Mouse (Mus musculus) embryonic fibroblast, embryonic 13.5 days (primary cell): ENCODE measurements around the gene Copa. TPM values are rescaled to one million over a fixed set of nuclear protein-coding genes. Genes with fewer than 3 reads are reported as not detected.

Experiments used
- H3K27ac ChIP-seq: 2 replicates; pipeline ENCODE4 v1.5.1; 2012; ENCODE audit warnings: low read length, control low read depth, inconsistent platforms; ENCODE audit not compliant: insufficient read depth
- H3K4me1 ChIP-seq: 2 replicates; pipeline ENCODE4 v1.6.1; 2011; ENCODE audit warnings: low read length; ENCODE audit not compliant: control insufficient read depth, insufficient read depth
- H3K4me3 ChIP-seq: 2 replicates; pipeline ENCODE4 v1.5.1; 2011; ENCODE audit warnings: mild to moderate bottlenecking, control low read depth, low read length; ENCODE audit not compliant: insufficient read depth
- CTCF ChIP-seq: IDR thresholded peaks from 2 replicates; pipeline ENCODE4 v1.5.1; 2011; ENCODE audit warnings: mild to moderate bottlenecking, control low read depth, low read length, moderate library complexity, borderline replicate concordance; ENCODE audit not compliant: insufficient read depth
- POLR2A ChIP-seq: IDR thresholded peaks from 2 replicates; pipeline ENCODE4 v1.6.1; 2011; ENCODE audit warnings: low read depth, mild to moderate bottlenecking, control low read depth, low read length, moderate library complexity
- polyA plus RNA-seq: library from polyadenylated mRNA; stranded (reverse); fragments of >200 nt; gene quantifications from 2 replicates; pipeline ENCODE4 v1.2.4, GENCODE M21; 2011; ENCODE audit warnings: low read depth; ENCODE audit not compliant: missing spikeins, insufficient read length

Copa gene
- polyA plus RNA-seq, 1 experiment, result 398 TPM

DNA sequence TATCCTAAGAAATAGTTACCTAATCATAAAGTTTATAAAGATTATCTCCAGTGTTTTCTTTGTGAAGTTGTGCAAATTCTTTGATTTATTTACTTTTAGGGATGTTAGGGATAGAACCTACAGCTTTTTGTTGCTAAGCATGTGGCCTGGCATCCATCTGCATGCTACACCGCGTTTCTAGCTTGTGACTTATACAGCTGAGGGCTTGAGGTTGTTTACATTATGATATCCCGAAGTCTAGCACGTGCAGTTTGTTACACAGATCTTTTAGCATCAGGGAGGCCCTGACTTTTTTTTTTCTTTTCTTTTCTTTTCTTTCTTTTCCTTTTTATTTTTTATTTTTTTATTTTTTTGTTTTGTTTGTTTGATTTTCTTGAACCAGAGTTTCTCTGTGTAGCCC lies 77.6 kb downstream of the Copa start:
- Histone ChIP-seq H3K27ac (no peak overlapping the region), H3K4me3 (no peak overlapping the region), H3K4me1 (no peaks in the 10 kb centered on the region)
- TF ChIP-seq POLR2A, result no peak
- no peak for TF ChIP-seq CTCF

DNA sequence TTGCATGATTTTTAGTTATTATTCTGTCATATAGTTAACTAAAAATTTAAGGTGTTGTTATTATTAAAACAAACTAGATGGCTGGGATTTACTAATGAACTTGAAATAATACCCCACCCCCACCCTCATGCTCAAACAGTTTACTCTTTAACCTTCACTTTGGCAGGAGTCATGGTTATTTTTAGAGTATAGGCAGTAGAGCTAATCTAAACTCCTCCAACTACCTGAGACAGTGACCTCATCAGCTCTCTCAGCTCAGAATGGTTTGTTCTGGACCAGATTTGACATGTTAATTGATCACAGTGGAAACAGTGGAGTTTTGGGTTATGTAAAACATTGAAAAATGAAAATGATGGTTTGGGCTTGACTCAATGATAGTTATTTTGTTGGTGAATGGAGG lies 78.2 kb downstream of the Copa start:
- Histone ChIP-seq H3K27ac (no peak overlapping the region), H3K4me3 (no peak overlapping the region), H3K4me1 (no peaks in the 10 kb centered on the region)
- no peak for TF ChIP-seq CTCF
- no peak for TF ChIP-seq POLR2A

DNA sequence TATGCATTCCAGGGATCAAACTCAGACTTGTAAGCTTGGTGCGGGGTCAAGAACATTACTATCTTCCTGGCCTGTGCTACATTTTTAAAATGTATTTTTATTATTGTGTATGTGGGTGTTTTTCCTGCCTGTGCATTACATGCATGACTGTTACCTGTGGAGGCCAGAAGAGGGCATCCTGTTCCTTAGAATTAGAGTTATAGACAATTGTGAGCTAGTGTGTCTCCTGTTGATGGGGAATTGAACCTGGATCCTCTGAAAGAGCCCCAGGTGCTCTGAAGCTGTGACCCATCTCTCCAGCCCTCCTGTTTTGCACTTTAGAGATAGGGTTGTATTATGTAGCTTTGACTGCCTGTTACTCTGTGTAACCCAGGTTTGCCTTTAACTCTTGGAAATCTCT lies 79.7 kb downstream of the Copa start:
- Histone ChIP-seq H3K4me3 (no peak overlapping the region), H3K27ac (no peak overlapping the region), H3K4me1 (no peaks in the 10 kb centered on the region)
- TF ChIP-seq POLR2A, result no peak
- TF ChIP-seq CTCF, result no peak

DNA sequence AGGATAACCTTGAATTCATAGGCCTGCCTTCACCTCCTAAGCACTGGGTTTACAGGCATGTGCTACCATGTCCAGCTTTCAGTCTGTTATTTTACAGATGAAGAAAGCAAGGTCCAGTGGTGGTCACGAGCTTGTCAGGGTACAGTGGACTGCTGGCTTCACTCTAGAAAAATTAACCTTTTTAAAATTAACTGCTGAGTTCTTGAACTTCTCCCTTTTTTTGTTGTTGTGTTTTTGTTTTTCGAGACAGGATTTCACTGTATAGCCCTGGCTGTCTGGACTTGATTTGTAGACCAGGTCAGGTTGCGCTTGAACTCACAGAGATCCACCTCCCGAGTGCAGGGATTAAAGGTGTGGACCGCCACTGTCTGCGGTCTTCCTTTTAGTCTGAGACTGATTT lies 80.6 kb downstream of the Copa start:
- no peak overlapping the region for H3K27ac ChIP-seq
- TF ChIP-seq POLR2A (no peak), CTCF (no peak)
- no peaks in the 10 kb centered on the region for H3K4me1 ChIP-seq
- H3K4me3 ChIP-seq, result no peak overlapping the region

DNA sequence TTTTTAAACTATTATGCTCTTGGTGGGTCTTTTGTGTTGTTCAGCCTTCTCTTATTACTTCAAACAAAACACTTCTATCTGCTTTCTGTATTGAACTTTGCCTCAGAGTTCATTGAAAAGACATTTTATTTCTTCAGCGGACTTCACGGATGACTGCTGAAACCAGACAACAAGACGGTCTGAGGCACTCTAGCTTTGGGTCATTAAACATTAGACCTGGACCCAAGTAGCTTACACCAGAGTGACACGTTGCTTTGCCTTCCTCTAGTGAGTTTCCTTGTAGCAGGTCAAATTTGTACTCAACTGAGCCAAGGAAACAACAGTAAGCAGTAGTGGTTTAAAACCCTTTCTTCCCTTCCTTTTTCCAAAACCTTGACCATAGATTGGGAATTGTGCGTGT lies 85.6 kb downstream of the Copa start:
- H3K27ac ChIP-seq, result no peak overlapping the region
- H3K4me1 ChIP-seq, result no peaks in the 10 kb centered on the region
- TF ChIP-seq POLR2A, result no peak

DNA sequence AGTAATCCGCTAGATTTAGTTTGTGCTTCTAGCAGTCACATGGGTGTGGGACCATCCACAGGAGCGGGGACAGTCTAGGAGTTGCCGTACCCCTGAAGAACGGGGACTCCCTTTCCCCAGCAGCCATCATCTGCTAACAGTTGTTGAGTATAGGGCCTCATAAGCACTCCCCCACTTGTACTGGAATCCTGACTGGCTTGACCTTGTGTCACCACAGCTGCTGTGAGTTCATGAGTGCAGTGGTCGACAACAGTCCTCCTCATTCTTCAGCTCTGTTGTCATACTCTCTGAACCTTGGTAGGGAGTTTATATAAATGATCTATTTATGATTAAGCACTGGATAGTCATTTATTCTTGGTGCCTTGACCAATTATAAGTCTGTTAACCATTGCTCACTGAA lies 87.5 kb downstream of the Copa start:
- Histone ChIP-seq H3K4me1 (no peaks in the 10 kb centered on the region), H3K4me3 (no peak overlapping the region), H3K27ac (no peak overlapping the region)
- no peak for TF ChIP-seq POLR2A
- TF ChIP-seq CTCF, result no peak

More for the DNA sequence above, 85.6 kb downstream of the Copa start:
- H3K4me3 ChIP-seq, result no peak overlapping the region

Other genes starting within 250 kb of the Copa start
- gene Cd84, start 242.8 kb upstream of the Copa start, polyA plus RNA-seq, result 0.33 and 2.0 TPM in 2 replicates
- gene Gm10521, start 186.9 kb upstream of the Copa start, polyA plus RNA-seq, result not detected in 2 replicates
- gene Slamf6, start 165.0 kb upstream of the Copa start, polyA plus RNA-seq, result not detected in 2 replicates
- 9.1 and 12.3 TPM in 2 replicates for gene Vangl2, start 54.1 kb upstream of the Copa start, polyA plus RNA-seq
- not detected in 2 replicates for gene Nhlh1, start 25.0 kb upstream of the Copa start, polyA plus RNA-seq
- 122 and 145 TPM in 2 replicates for gene Ncstn, start 266 bp downstream of the Copa start, polyA plus RNA-seq
- 88.3 and 98.7 TPM in 2 replicates for gene Pex19, start 44.2 kb downstream of the Copa start, polyA plus RNA-seq
- 73.1 and 83.4 TPM in 2 replicates for gene Dcaf8, start 65.6 kb downstream of the Copa start, polyA plus RNA-seq
- 140 and 154 TPM in 2 replicates for gene Pea15a, start 124.3 kb downstream of the Copa start, polyA plus RNA-seq
- not detected in 2 replicates for gene Casq1, start 137.3 kb downstream of the Copa start, polyA plus RNA-seq
- gene Atp1a4, start 175.9 kb downstream of the Copa start, polyA plus RNA-seq, result not detected in 2 replicates
- 49.8 and 55.6 TPM in 2 replicates for gene Igsf8, start 179.1 kb downstream of the Copa start, polyA plus RNA-seq
- 0.39 TPM in 1 of 2 replicates, not detected in the other for gene Atp1a2, start 215.5 kb downstream of the Copa start, polyA plus RNA-seq
- gene Kcnj9, start 246.8 kb downstream of the Copa start, polyA plus RNA-seq, result not detected in 2 replicates